Mouse (Mus musculus) telencephalon, adult 2 months (tissue): Measurements from ENCODE around the gene Syt2.

Source experiments
- DNase-seq: peaks from one replicate; pipeline ENCODE4 v3.0.0-alpha.2; 2011; ENCODE audit warnings: low read depth, low spot score

The Syt2 gene

GRCm38 (mm10) chr1:134646261-134646962, at the start of gene Syt2:
Gene Syt2, plus strand, starts transcription at chr1:134646677.
- no peak for DNase-seq

- DNase-seq, result no peak
These were observed 49.0 kb upstream of the Syt2 start for GRCm38 (mm10) chr1:134597339-134598054.

GRCm38 (mm10) chr1:134604086-134604485, 42.4 kb upstream of the Syt2 start:
- DNase-seq, result no peak

- DNase-seq, result no peak
These were observed 40.8 kb upstream of the Syt2 start for GRCm38 (mm10) chr1:134605670-134606069.

- DNase-seq, result no peak
These were observed 40.1 kb upstream of the Syt2 start for GRCm38 (mm10) chr1:134606381-134606780.

- DNase-seq, result no peak
These were observed 39.2 kb upstream of the Syt2 start for GRCm38 (mm10) chr1:134607279-134607678.

GRCm38 (mm10) chr1:134609172-134609571, 37.3 kb upstream of the Syt2 start:
- no peak for DNase-seq

- DNase-seq, result no peak
These were observed 31.9 kb upstream of the Syt2 start for GRCm38 (mm10) chr1:134614554-134614953.

GRCm38 (mm10) chr1:134614988-134615387, 31.5 kb upstream of the Syt2 start:
- no peak for DNase-seq

GRCm38 (mm10) chr1:134617656-134618055, 28.8 kb upstream of the Syt2 start:
- DNase-seq, result no peak

GRCm38 (mm10) chr1:134625325-134625724, 21.2 kb upstream of the Syt2 start:
- peak; percentile 65 for DNase-seq

- DNase-seq, result no peak
These were observed 17.0 kb upstream of the Syt2 start for GRCm38 (mm10) chr1:134629455-134629854.

- DNase-seq, result no peak
These were observed 12.2 kb upstream of the Syt2 start for GRCm38 (mm10) chr1:134634296-134634695.

GRCm38 (mm10) chr1:134636245-134636644, 10.2 kb upstream of the Syt2 start:
- DNase-seq, result peak; percentile 12

- peak; percentile 21 for DNase-seq
These were observed 9.8 kb upstream of the Syt2 start for GRCm38 (mm10) chr1:134636684-134637083.

GRCm38 (mm10) chr1:134638041-134638440, 8.4 kb upstream of the Syt2 start:
- peak; percentile 58 for DNase-seq

- DNase-seq, result peak; percentile 32
These were observed 8.0 kb upstream of the Syt2 start for GRCm38 (mm10) chr1:134638522-134638921.

GRCm38 (mm10) chr1:134639460-134639859, 7.0 kb upstream of the Syt2 start:
- DNase-seq, result peak; percentile 43

- no peak for DNase-seq
These were observed 5.0 kb upstream of the Syt2 start for GRCm38 (mm10) chr1:134641507-134641906.

GRCm38 (mm10) chr1:134643702-134644101, 2.8 kb upstream of the Syt2 start:
- no peak for DNase-seq

GRCm38 (mm10) chr1:134645408-134646200, 873 bp upstream of the Syt2 start:
- no peak for DNase-seq

GRCm38 (mm10) chr1:134646963-134647282, 446 bp downstream of the Syt2 start:
- no peak for DNase-seq
